Mouse (Mus musculus): ENCODE measurements at regions not wholly inside any gene's neighbourhood (a gene's known extent, or its start where the extent isn't known, plus 50 kb on each side); places are given as distances from the start of the nearest gene placed in this dataset.

DNA sequence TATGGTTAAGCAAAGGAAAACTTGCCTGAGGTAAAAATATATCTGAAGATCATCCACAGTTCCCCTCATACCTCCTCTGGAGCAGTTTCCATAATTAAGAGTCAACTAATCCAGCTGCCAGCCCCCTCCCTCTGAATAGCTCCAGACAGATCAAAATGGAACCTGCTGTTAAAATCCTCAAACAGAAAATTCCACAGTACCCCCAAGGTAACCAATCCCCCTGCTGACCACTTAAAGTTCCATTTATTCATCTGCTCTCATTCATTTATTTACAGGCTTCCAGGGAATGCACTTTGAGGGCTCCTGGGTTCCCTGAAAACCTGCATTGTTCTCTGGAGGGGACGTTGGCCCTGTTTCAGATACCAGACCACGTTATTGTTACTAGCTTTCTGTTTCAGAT lies 275.9 kb downstream of the Ube2cbp start:
- Histone ChIP-seq H3K4me3 (replicated peaks; ENCODE audit: insufficient read depth, low read depth, low read length) (no peak overlapping the region), H3K27ac (ENCODE audit: insufficient read depth, low read length) (no peak overlapping the region), H3K27me3 (ENCODE audit: control insufficient read depth, insufficient read depth, low read length) (no peaks in the 10 kb centered on the region), H3K4me1 (ENCODE audit: control insufficient read depth, insufficient read depth, low read length) (no peaks in the 10 kb centered on the region)
- 20% methylated on average over 2 of the region's 2 CpGs for WGBS
- no peak for DNase-seq
- TF ChIP-seq POLR2A (IDR thresholded peaks at IDR 0.05; ENCODE audit: borderline replicate concordance, insufficient read depth, low read length): no peak
- TF ChIP-seq CTCF (IDR thresholded peaks at IDR 0.05; ENCODE audit: borderline replicate concordance, insufficient read depth, low read depth, low read length): no peak

DNA sequence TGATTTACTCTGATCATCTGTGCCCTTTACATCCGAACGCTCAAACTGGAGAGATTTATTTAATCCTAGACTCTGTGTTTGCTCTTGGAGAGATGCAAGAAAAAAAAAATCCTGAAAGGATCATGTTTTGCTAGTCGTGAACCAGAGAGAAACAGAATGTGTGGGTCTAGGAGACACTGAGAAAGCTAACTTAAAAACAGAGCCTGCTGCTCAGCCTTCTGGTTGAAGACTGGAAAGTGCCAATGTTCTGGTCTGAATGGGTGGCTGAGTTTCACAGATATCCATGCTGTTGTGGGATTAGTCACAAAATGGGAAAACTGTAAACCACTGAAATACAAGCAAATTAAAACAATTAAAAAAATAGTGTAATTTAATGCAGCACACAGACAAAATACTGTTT lies 259.7 kb downstream of the Ube2cbp start:
- no peak overlapping the region for H3K4me3 ChIP-seq (replicated peaks; ENCODE audit: insufficient read depth, low read depth, low read length)
- DNase-seq: no peak
- no peak overlapping the region for H3K27ac ChIP-seq (ENCODE audit: insufficient read depth, low read length)
- no peaks in the 10 kb centered on the region for H3K4me1 ChIP-seq (ENCODE audit: control insufficient read depth, insufficient read depth, low read length)
- 54% methylated on average over 3 of the region's 3 CpGs for WGBS
- H3K27me3 ChIP-seq (ENCODE audit: control insufficient read depth, insufficient read depth, low read length): no peaks in the 10 kb centered on the region
- TF ChIP-seq POLR2A (IDR thresholded peaks at IDR 0.05; ENCODE audit: borderline replicate concordance, insufficient read depth, low read length): no peak
- TF ChIP-seq CTCF (IDR thresholded peaks at IDR 0.05; ENCODE audit: borderline replicate concordance, insufficient read depth, low read depth, low read length): no peak

DNA sequence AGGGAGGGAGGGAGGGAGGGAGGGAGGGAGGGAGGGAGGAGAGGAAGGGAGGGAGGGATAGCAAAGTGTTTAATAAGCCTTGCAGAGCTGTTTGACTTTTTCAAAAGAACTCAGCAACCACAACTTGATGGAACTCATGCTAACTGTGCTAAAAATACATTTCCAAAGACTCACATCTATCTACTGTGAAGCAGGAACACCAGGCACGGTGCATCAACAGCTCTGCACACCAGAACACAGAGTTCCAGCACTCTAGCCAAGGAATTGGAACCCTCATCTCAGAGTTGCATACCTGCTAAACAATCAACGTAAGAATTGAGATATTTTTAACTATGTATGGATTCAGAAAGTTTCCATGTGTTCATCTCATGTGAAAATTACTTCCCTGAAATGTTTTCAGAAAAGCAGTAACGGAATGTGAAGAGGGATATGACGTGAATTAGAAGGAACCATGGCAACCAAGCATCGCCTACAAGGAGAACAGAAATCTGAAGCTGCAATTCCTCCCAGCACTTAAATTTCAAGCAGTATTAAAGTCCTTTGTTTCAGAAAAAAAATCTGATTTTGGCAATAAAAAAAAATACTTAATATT lies 256.3 kb downstream of the Ube2cbp start:
- H3K27ac ChIP-seq (ENCODE audit: insufficient read depth, low read length): no peak overlapping the region
- H3K4me1 ChIP-seq (ENCODE audit: control insufficient read depth, insufficient read depth, low read length): no peaks in the 10 kb centered on the region
- H3K4me3 ChIP-seq (replicated peaks; ENCODE audit: insufficient read depth, low read depth, low read length): no peak overlapping the region
- TF ChIP-seq CTCF (IDR thresholded peaks at IDR 0.05; ENCODE audit: borderline replicate concordance, insufficient read depth, low read depth, low read length) (no peak), POLR2A (IDR thresholded peaks at IDR 0.05; ENCODE audit: borderline replicate concordance, insufficient read depth, low read length) (no peak)
- H3K27me3 ChIP-seq (ENCODE audit: control insufficient read depth, insufficient read depth, low read length): no peaks in the 10 kb centered on the region
- WGBS: 81% methylated on average over 5 of the region's 5 CpGs
- no peak for DNase-seq

DNA sequence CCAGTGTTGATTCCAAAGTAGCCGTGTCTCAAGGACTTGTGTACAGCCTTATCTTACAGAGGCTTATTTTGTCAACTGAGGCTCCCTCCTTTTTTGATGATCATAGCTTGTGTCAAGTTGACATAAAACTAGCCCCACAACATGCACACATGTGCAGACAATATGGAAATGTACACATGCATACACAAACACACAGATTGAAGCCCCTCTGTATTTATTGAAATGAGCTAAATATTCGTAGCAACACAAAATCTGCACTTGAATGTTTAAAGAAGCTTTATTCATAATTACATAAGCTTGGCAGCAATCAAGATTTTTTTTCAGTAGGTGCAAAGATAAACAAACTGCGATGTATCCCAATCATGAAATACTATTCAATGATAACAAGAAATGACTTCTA lies 253.5 kb downstream of the Ube2cbp start:
- 92% methylated on average over 3 of the region's 3 CpGs for WGBS
- no peak overlapping the region for H3K4me3 ChIP-seq (replicated peaks; ENCODE audit: insufficient read depth, low read depth, low read length)
- no peaks in the 10 kb centered on the region for H3K27me3 ChIP-seq (ENCODE audit: control insufficient read depth, insufficient read depth, low read length)
- no peak for TF ChIP-seq CTCF (IDR thresholded peaks at IDR 0.05; ENCODE audit: borderline replicate concordance, insufficient read depth, low read depth, low read length)
- no peak for TF ChIP-seq POLR2A (IDR thresholded peaks at IDR 0.05; ENCODE audit: borderline replicate concordance, insufficient read depth, low read length)
- H3K27ac ChIP-seq (ENCODE audit: insufficient read depth, low read length): no peak overlapping the region
- H3K4me1 ChIP-seq (ENCODE audit: control insufficient read depth, insufficient read depth, low read length): no peaks in the 10 kb centered on the region
- no peak for DNase-seq

DNA sequence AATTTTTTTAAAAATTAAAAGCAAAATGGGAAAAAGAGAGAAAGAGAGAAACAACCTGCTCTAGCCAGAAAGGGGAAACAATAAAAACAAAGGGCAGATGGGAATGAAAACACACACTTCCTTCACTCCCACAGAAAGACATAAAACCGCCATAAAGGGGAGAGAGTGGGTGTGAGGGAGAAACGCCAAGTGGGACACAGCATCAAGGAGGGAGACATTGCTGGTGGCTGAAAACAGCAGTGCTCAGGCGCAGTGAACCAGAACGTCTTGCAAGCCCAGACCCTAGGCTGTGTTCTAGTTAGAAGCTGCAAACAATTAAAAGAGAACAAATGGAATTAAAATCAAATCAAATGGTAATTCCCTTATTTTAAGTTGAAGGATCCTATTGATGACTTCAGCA lies 245.1 kb downstream of the Ube2cbp start:
- 71% methylated on average over 4 of the region's 4 CpGs for WGBS
- TF ChIP-seq CTCF (IDR thresholded peaks at IDR 0.05; ENCODE audit: borderline replicate concordance, insufficient read depth, low read depth, low read length): no peak
- TF ChIP-seq POLR2A (IDR thresholded peaks at IDR 0.05; ENCODE audit: borderline replicate concordance, insufficient read depth, low read length): no peak
- no peak for DNase-seq

DNA sequence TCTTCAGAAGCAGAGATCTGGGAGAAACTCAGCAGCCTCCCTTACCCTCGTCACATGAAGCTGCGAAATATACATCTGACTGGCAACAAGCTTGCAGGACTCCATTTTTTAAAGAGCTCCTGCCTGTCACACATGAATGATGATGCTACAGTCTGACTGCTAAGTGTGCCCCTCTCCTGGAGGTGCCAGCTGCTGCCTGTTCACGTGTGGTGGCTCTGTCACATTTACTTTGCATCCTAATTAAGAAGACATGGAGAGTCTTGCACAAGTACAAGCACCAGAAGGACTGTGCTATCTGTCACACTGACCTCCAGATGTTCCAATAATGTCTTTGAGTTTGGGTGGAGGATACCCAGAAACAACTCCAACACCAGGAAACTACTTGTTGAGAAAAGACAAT lies 240.2 kb downstream of the Ube2cbp start:
- WGBS: 36% methylated on average over 3 of the region's 3 CpGs
- DNase-seq: no peak
- TF ChIP-seq CTCF (IDR thresholded peaks at IDR 0.05; ENCODE audit: borderline replicate concordance, insufficient read depth, low read depth, low read length) (no peak), POLR2A (IDR thresholded peaks at IDR 0.05; ENCODE audit: borderline replicate concordance, insufficient read depth, low read length) (no peak)

More for the DNA sequence above, 245.1 kb downstream of the Ube2cbp start:
- no peaks in the 10 kb centered on the region for H3K27me3 ChIP-seq (ENCODE audit: control insufficient read depth, insufficient read depth, low read length)
- no peak overlapping the region for H3K4me3 ChIP-seq (replicated peaks; ENCODE audit: insufficient read depth, low read depth, low read length)
- no peak overlapping the region for H3K27ac ChIP-seq (ENCODE audit: insufficient read depth, low read length)
- no peaks in the 10 kb centered on the region for H3K4me1 ChIP-seq (ENCODE audit: control insufficient read depth, insufficient read depth, low read length)

DNA sequence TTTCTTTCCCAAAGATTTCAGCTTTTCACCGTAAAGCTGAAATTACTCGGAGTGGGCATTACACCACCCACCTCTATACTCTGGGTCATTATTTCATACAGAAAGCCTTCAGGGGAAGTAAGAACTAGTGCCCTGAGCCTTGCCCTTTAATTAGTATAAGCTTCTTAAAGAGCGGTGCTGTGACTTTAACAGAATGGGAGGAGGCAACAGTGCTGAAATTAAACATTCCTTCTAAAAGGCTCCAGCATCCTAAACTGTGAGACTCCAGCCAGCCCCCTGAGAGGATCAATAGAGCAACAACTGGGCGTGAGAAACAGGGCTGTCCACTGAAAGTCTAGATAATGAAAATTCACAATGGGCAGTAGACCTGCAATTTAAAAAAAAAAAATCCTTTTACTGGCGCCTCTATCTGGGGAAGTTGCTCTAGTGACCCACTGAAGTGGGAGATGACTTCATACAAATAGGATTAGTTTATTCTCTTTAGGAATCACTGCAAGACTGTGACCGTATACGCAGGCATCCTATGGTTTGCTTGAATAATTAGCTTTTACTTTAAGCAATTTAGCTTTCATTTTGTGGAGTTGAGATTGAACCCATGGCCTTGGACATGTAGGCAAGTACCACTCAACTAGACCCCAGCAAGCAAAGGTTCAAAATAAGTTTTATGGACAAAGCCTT lies 233.9 kb downstream of the Ube2cbp start:
- WGBS: 36% methylated on average over 7 of the region's 7 CpGs
- H3K27me3 ChIP-seq (ENCODE audit: control insufficient read depth, insufficient read depth, low read length): no peaks in the 10 kb centered on the region
- no peak for DNase-seq
- H3K27ac ChIP-seq (ENCODE audit: insufficient read depth, low read length): no peak overlapping the region
- no peak for TF ChIP-seq CTCF (IDR thresholded peaks at IDR 0.05; ENCODE audit: borderline replicate concordance, insufficient read depth, low read depth, low read length)
- no peak for TF ChIP-seq POLR2A (IDR thresholded peaks at IDR 0.05; ENCODE audit: borderline replicate concordance, insufficient read depth, low read length)
- no peak overlapping the region for H3K4me3 ChIP-seq (replicated peaks; ENCODE audit: insufficient read depth, low read depth, low read length)
- H3K4me1 ChIP-seq (ENCODE audit: control insufficient read depth, insufficient read depth, low read length): no peaks in the 10 kb centered on the region

More for the DNA sequence above, 240.2 kb downstream of the Ube2cbp start:
- H3K27me3 ChIP-seq (ENCODE audit: control insufficient read depth, insufficient read depth, low read length): no peaks in the 10 kb centered on the region
- H3K4me3 ChIP-seq (replicated peaks; ENCODE audit: insufficient read depth, low read depth, low read length): no peak overlapping the region
- no peak overlapping the region for H3K27ac ChIP-seq (ENCODE audit: insufficient read depth, low read length)
- no peaks in the 10 kb centered on the region for H3K4me1 ChIP-seq (ENCODE audit: control insufficient read depth, insufficient read depth, low read length)

DNA sequence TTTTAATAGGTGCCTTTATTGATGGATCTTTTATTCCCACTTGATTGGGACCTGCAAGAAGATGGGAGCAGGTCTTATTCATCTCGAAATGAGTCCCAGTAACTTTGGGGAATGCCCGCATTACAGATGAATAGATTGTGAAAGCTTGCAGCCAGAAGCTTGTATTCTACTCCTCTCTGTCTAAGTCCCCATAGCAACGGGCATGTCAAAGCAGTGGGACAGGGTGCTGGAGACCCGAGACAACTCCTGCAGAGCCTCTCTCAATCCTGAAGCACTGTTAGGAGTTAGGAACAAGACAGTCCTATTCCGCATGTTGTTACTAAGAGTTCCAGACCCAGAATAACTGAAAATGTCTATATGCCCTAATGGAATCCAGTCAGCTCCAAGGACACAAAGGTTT lies 233.1 kb downstream of the Ube2cbp start:
- Histone ChIP-seq H3K4me1 (ENCODE audit: control insufficient read depth, insufficient read depth, low read length) (no peaks in the 10 kb centered on the region), H3K4me3 (replicated peaks; ENCODE audit: insufficient read depth, low read depth, low read length) (no peak overlapping the region), H3K27me3 (ENCODE audit: control insufficient read depth, insufficient read depth, low read length) (no peaks in the 10 kb centered on the region), H3K27ac (ENCODE audit: insufficient read depth, low read length) (no peak overlapping the region)
- DNase-seq: no peak
- 33% methylated on average over 5 of the region's 5 CpGs for WGBS
- TF ChIP-seq POLR2A (IDR thresholded peaks at IDR 0.05; ENCODE audit: borderline replicate concordance, insufficient read depth, low read length) (no peak), CTCF (IDR thresholded peaks at IDR 0.05; ENCODE audit: borderline replicate concordance, insufficient read depth, low read depth, low read length) (no peak)

All from cerebellum, adult 2 months (tissue).